In genomic region chr14:30515931-30516723, GRCm38 (mm10) we compare ENCODE assay signal across 9 mouse cellular contexts. TPM values are rescaled to one million over a fixed set of nuclear protein-coding genes. Genes with fewer than 3 reads are reported as not detected.
DNase-seq lines count a peak whose midpoint lies in the region; ATAC-seq and TF ChIP-seq lines count a peak whose summit lies in the region.
"Had no signal": no experiment of that assay in that cellular context is flagged by ENCODE, and none has a peak within 500 bp of the region (broad histone marks: within the 10 kb centered on the region; RNA-seq: fewer than 3 reads in every experiment).

No protein-coding gene starts in this region.

- H3K27ac ChIP-seq in heart, embryonic 12.5 days (ENCODE audit: poor library complexity, severe bottlenecking), result no peak overlapping the region
- no peak overlapping the region for H3K27ac ChIP-seq in ES-Bruce4 (ENCODE audit: insufficient read depth, low read length)
- no peak overlapping the region for H3K27ac ChIP-seq in liver, embryonic 11.5 days (ENCODE audit: low read depth, low read length)
- no peak overlapping the region for H3K27ac ChIP-seq in midbrain, embryonic 15.5 days
- H3K27ac ChIP-seq: neural tube, embryonic 12.5 days had no signal

- no peak for TF ChIP-seq POLR2A in ES-Bruce4 (IDR thresholded peaks at IDR 0.05; ENCODE audit: insufficient read depth, low read length)

- TF ChIP-seq EP300 in ES-Bruce4 (IDR thresholded peaks at IDR 0.05; ENCODE audit: insufficient read depth, low read depth, low read length), result no peak

- H3K27me3 ChIP-seq in heart, embryonic 12.5 days (replicated peaks), result no peaks in the 10 kb centered on the region
- H3K27me3 ChIP-seq in ES-Bruce4 (ENCODE audit: control insufficient read depth, insufficient read depth, low read length, poor library complexity, severe bottlenecking), result no peaks in the 10 kb centered on the region
- H3K27me3 ChIP-seq in liver, embryonic 11.5 days (replicated peaks; ENCODE audit: control insufficient read depth, insufficient read depth, low read length), result no peaks in the 10 kb centered on the region
- no peaks in the 10 kb centered on the region for H3K27me3 ChIP-seq in midbrain, embryonic 15.5 days (replicated peaks)
- H3K27me3 ChIP-seq: neural tube, embryonic 12.5 days had no signal

- 0 out of 2 replicates have a peak, but pooled peaks have one; percentile 18 for ATAC-seq in heart, embryonic 12.5 days (ENCODE audit: insufficient number of reproducible peaks, low FRiP score)
- ATAC-seq in liver, embryonic 11.5 days (replicated peaks; ENCODE audit: low FRiP score), result peak; percentile 81
- no peak for ATAC-seq in midbrain, embryonic 15.5 days (replicated peaks)

- no peak overlapping the region for H3K9ac ChIP-seq in heart, embryonic 12.5 days
- H3K9ac ChIP-seq in ES-Bruce4 (ENCODE audit: low read depth, poor library complexity, severe bottlenecking), result no peak overlapping the region
- H3K9ac ChIP-seq in liver, embryonic 11.5 days (ENCODE audit: low read depth, low read length), result no peak overlapping the region
- H3K9ac ChIP-seq in midbrain, embryonic 15.5 days, result no peak overlapping the region
- H3K9ac ChIP-seq: neural tube, embryonic 12.5 days had no signal

- no peak overlapping the region for H3K4me2 ChIP-seq in heart, embryonic 12.5 days
- no peak overlapping the region for H3K4me2 ChIP-seq in liver, embryonic 11.5 days
- no peak overlapping the region for H3K4me2 ChIP-seq in midbrain, embryonic 15.5 days
- H3K4me2 ChIP-seq: neural tube, embryonic 12.5 days had no signal

- H3K9me3 ChIP-seq in heart, embryonic 12.5 days (replicated peaks), result no peaks in the 10 kb centered on the region
- no peaks in the 10 kb centered on the region for H3K9me3 ChIP-seq in ES-Bruce4 (replicated peaks; ENCODE audit: control insufficient read depth, insufficient read depth, low read length, poor library complexity, severe bottlenecking)
- no peaks in the 10 kb centered on the region for H3K9me3 ChIP-seq in liver, embryonic 11.5 days (ENCODE audit: control insufficient read depth, low read length)
- H3K9me3 ChIP-seq in midbrain, embryonic 15.5 days, result no peaks in the 10 kb centered on the region
- H3K9me3 ChIP-seq: neural tube, embryonic 12.5 days had no signal

- TF ChIP-seq CTCF in ES-Bruce4 (IDR thresholded peaks at IDR 0.05; ENCODE audit: low read depth, low read length), result peak; percentile 12

- DNase-seq in heart, adult 9 months (ENCODE audit: low spot score in 2 of 2), result no peak
- peak; percentile 89 for DNase-seq in cerebellum, adult 9-10 months
- DNase-seq in liver, embryonic 11.5 days (ENCODE audit: low spot score), result no peak
- no peak for DNase-seq in testis, postnatal 10 days (ENCODE audit: low spot score)
- no peak for DNase-seq in ovary, postnatal 36 days (ENCODE audit: low spot score)

- peaks cover 62% of the 10 kb centered on the region for H3K36me3 ChIP-seq in heart, embryonic 12.5 days
- peaks cover 13% of the 10 kb centered on the region for H3K36me3 ChIP-seq in ES-Bruce4 (ENCODE audit: control insufficient read depth, insufficient read depth, low read length, poor library complexity, severe bottlenecking)
- peaks cover 10% of the 10 kb centered on the region for H3K36me3 ChIP-seq in liver, embryonic 11.5 days (ENCODE audit: control insufficient read depth, insufficient read depth, low read length)
- H3K36me3 ChIP-seq in midbrain, embryonic 15.5 days (replicated peaks), result peaks cover 9% of the 10 kb centered on the region

- H3K4me3 ChIP-seq in heart, embryonic 12.5 days, result no peak overlapping the region
- no peak overlapping the region for H3K4me3 ChIP-seq in ES-Bruce4 (ENCODE audit: low read depth, low read length)
- no peak overlapping the region for H3K4me3 ChIP-seq in liver, embryonic 11.5 days (ENCODE audit: low read depth, low read length)
- H3K4me3 ChIP-seq in midbrain, embryonic 15.5 days, result no peak overlapping the region
- H3K4me3 ChIP-seq: neural tube, embryonic 12.5 days had no signal

- peaks cover 4% of the 10 kb centered on the region for H3K4me1 ChIP-seq in heart, embryonic 12.5 days (replicated peaks)
- no peaks in the 10 kb centered on the region for H3K4me1 ChIP-seq in ES-Bruce4 (ENCODE audit: control insufficient read depth, insufficient read depth, low read length)
- H3K4me1 ChIP-seq in liver, embryonic 11.5 days (replicated peaks; ENCODE audit: control insufficient read depth, insufficient read depth, low read length), result peaks cover 4% of the 10 kb centered on the region
- H3K4me1 ChIP-seq in midbrain, embryonic 15.5 days, result no peaks in the 10 kb centered on the region
- H3K4me1 ChIP-seq: neural tube, embryonic 12.5 days had no signal

- WGBS in heart, embryonic 12.5 days, result 68% methylated on average over 13 of the region's 13 CpGs
- 76% methylated on average over 13 of the region's 13 CpGs for WGBS in liver, embryonic 11.5 days
- WGBS in midbrain, embryonic 15.5 days, result 87% methylated on average over 13 of the region's 13 CpGs

RNA-seq across cellular contexts. Expression of gene Cacna1d, which starts 24.9 kb away (rescaled TPM):
- polyA plus RNA-seq in heart, embryonic 12.5 days (2016; fragmentation: Nextera tagmentation; extraction: Ambion mirVana), result 10.0 and 10.3 TPM in 2 replicates
- polyA plus RNA-seq in ES-Bruce4 (2011; ENCODE audit: insufficient read depth, insufficient read length, low read depth, missing spikeins), result 0.18 and 0.24 TPM in 2 replicates
- polyA plus RNA-seq in liver, embryonic 11.5 days (2014; fragmentation: Nextera tagmentation; extraction: Ambion mirVana), result 0.99 and 1.2 TPM in 2 replicates
- polyA plus RNA-seq in midbrain, embryonic 15.5 days (2015; fragmentation: Nextera tagmentation; extraction: Ambion mirVana), result 10.5 and 12.1 TPM in 2 replicates

RNA-seq across cellular contexts. Expression of gene Tkt, which starts 32.0 kb away (rescaled TPM):
- polyA plus RNA-seq in heart, embryonic 12.5 days (2016; fragmentation: Nextera tagmentation; extraction: Ambion mirVana), result 85.7 and 90.4 TPM in 2 replicates
- 794 and 868 TPM in 2 replicates for polyA plus RNA-seq in ES-Bruce4 (2011; ENCODE audit: insufficient read depth, insufficient read length, low read depth, missing spikeins)
- polyA plus RNA-seq in liver, embryonic 11.5 days (2014; fragmentation: Nextera tagmentation; extraction: Ambion mirVana), result 184 and 210 TPM in 2 replicates
- 262 and 279 TPM in 2 replicates for polyA plus RNA-seq in midbrain, embryonic 15.5 days (2015; fragmentation: Nextera tagmentation; extraction: Ambion mirVana)

RNA-seq across cellular contexts. Expression of gene Dcp1a, which starts 36.8 kb away (rescaled TPM):
- 21.8 and 25.5 TPM in 2 replicates for polyA plus RNA-seq in heart, embryonic 12.5 days (2016; fragmentation: Nextera tagmentation; extraction: Ambion mirVana)
- 52.2 and 54.6 TPM in 2 replicates for polyA plus RNA-seq in ES-Bruce4 (2011; ENCODE audit: insufficient read depth, insufficient read length, low read depth, missing spikeins)
- 26.8 and 29.1 TPM in 2 replicates for polyA plus RNA-seq in liver, embryonic 11.5 days (2014; fragmentation: Nextera tagmentation; extraction: Ambion mirVana)
- polyA plus RNA-seq in midbrain, embryonic 15.5 days (2015; fragmentation: Nextera tagmentation; extraction: Ambion mirVana), result 17.3 and 19.6 TPM in 2 replicates
